Mouse (Mus musculus) liver, embryonic 14.5 days (tissue): Measurements from ENCODE around the gene H2-M3. TPM values are rescaled to one million over a fixed set of nuclear protein-coding genes. Genes with fewer than 3 reads are reported as not detected.
"Not testable (repeated sequence)": the region's sequence is repeated elsewhere in the genome, so short reads cannot be mapped to it uniquely, and the experiment has no call there.

Source experiments
- ATAC-seq: fragments of 200-750 bp; cut with Nextera tagmentation; 2 replicates; pipeline ENCODE4 v1.8.0; 2017; ENCODE audit warnings: moderate number of reproducible peaks, mild to moderate bottlenecking, moderate library complexity; ENCODE audit not compliant: insufficient read depth
- DNase-seq, 3 experiments: peaks; one replicate each; pipeline ENCODE4 v3.0.0-alpha.2; 2012 to 2013; ENCODE audit warnings: low read depth in 3 of 3, low spot score in 3 of 3
- H3K27ac ChIP-seq: fragments of 300-500 bp; sonication (generic); 2 replicates; pipeline ENCODE4 v1.5.1; 2014; ENCODE audit warnings: moderate library complexity, mild to moderate bottlenecking, control low read depth, inconsistent platforms
- H3K27me3 ChIP-seq: fragments of 300-500 bp; sonication (generic); 2 replicates; pipeline ENCODE4 v1.6.1; 2014; ENCODE audit warnings: mild to moderate bottlenecking, low read length, moderate library complexity; ENCODE audit not compliant: control insufficient read depth, insufficient read depth
- H3K36me3 ChIP-seq: fragments of 300-500 bp; sonication (generic); replicated peaks from 2 replicates; pipeline ENCODE4 v1.6.1; 2014; ENCODE audit warnings: low read depth; ENCODE audit not compliant: control insufficient read depth, insufficient read depth
- H3K4me1 ChIP-seq, 2 experiments: fragments of 200-500 bp in 1 of 2; fragments of 300-500 bp in 1 of 2; sonication (generic) in 1 of 2; replicated peaks; 2 replicates each; pipeline ENCODE4 v1.6.1; 2012 to 2014; ENCODE audit warnings: antibody characterized with exemption in 1 of 2, inconsistent platforms in 1 of 2, low read length in 1 of 2; ENCODE audit not compliant: control insufficient read depth in 2 of 2, insufficient read depth in 2 of 2
- H3K4me2 ChIP-seq: fragments of 300-500 bp; sonication (generic); 2 replicates; pipeline ENCODE4 v1.6.1; 2014; ENCODE audit warnings: low read depth, mild to moderate bottlenecking, control low read depth, moderate library complexity
- H3K4me3 ChIP-seq, 2 experiments: fragments of 200-500 bp in 1 of 2; fragments of 300-500 bp in 1 of 2; sonication (generic) in 1 of 2; 2 replicates each; pipeline ENCODE4 v1.5.1; 2012 to 2014; ENCODE audit warnings: low read depth in 2 of 2, low read length in 2 of 2, mild to moderate bottlenecking in 2 of 2, control low read depth in 1 of 2, inconsistent platforms in 1 of 2, moderate library complexity in 1 of 2; ENCODE audit not compliant: insufficient read depth in 1 of 2
- H3K9ac ChIP-seq: fragments of 300-500 bp; sonication (generic); replicated peaks from 2 replicates; pipeline ENCODE4 v1.6.1; 2014; ENCODE audit warnings: mild to moderate bottlenecking, control low read depth, moderate library complexity
- H3K9me3 ChIP-seq: fragments of 300-500 bp; sonication (generic); 2 replicates; pipeline ENCODE4 v1.6.1; 2016; ENCODE audit warnings: low read length, mixed read lengths; ENCODE audit not compliant: control insufficient read depth
- CTCF ChIP-seq: IDR thresholded peaks from 2 replicates; pipeline ENCODE4 v1.5.1; 2016; ENCODE audit warnings: antibody characterized with exemption, low read depth, control low read depth
- EP300 ChIP-seq: IDR thresholded peaks from 2 replicates; pipeline ENCODE4 v1.6.1; 2016; ENCODE audit warnings: antibody characterized with exemption, low read depth
- WGBS: fragments of 180-500 bp; shearing (Covaris S2); extraction: QIAGEN DNeasy Blood & Tissue Kit; methylation state at CpG from one replicate; pipeline ENCODE4 v1.1.7; 2014; ENCODE audit not compliant: insufficient replicate concordance; 5-methylcytosine and 5-hydroxymethylcytosine counted together
- polyA plus RNA-seq, 2 experiments: library from polyadenylated mRNA; depleted of rRNA in 1 of 2; stranded (reverse) in 1 of 2; unstranded in 1 of 2; fragments of >200 nt; fragmentation: Nextera tagmentation in 1 of 2; extraction: Ambion mirVana in 1 of 2; gene quantifications; 2 replicates each; pipeline versions ENCODE4 v1.2.1 to v1.2.3; 2012 to 2014

Gene H2-M3
- polyA plus RNA-seq (2012; rRNA removed), result 0.67 and 0.76 TPM in 2 replicates
- polyA plus RNA-seq (2014; fragmentation: Nextera tagmentation; extraction: Ambion mirVana), result 1.3 and 1.5 TPM in 2 replicates

- Histone ChIP-seq H3K27me3 (no peaks in the 10 kb centered on the region), H3K4me3 (peak within 1 kb of the TSS; percentile 60 to 91), H3K4me1 (no peaks in the 10 kb centered on the region; a peak in 1 of 4 replicates), H3K9me3 (no peaks in the 10 kb centered on the region), H3K9ac (no peak within 1 kb of the TSS; the same call in 1 of the 2 replicates), H3K4me2 (peak within 1 kb of the TSS; percentile 68), H3K27ac (no peak within 1 kb of the TSS), H3K36me3 (no peaks in the 10 kb centered on the region)
- ATAC-seq, result peak; percentile 82
- DNase-seq, result peak; percentile 54 to 63 (median 58)
- WGBS, result under 1% methylated on average over 26 of the region's 26 CpGs
- TF ChIP-seq EP300 (no peak), CTCF (no peak)
Observed at GRCm38 (mm10) chr17:37270058-37270701, at the start of gene H2-M3. H2-M3 (plus strand) TSS chr17:37270220.

GRCm38 (mm10) chr17:37221879-37222278 lies 48.1 kb upstream of the H2-M3 start:
- 11% methylated on average over 1 of the region's 1 CpGs for WGBS
- no peak overlapping the region for H3K4me2 ChIP-seq
- H3K36me3 ChIP-seq, result no peaks in the 10 kb centered on the region
- DNase-seq (no peak), ATAC-seq (no peak)
- no peaks in the 10 kb centered on the region for H3K9me3 ChIP-seq
- TF ChIP-seq EP300 (no peak), CTCF (no peak)
- H3K27ac ChIP-seq, result no peak overlapping the region
- no peak overlapping the region for H3K4me3 ChIP-seq
- H3K4me1 ChIP-seq, result no peaks in the 10 kb centered on the region
- H3K27me3 ChIP-seq, result no peaks in the 10 kb centered on the region
- no peak overlapping the region for H3K9ac ChIP-seq

- H3K27me3 ChIP-seq, H3K27ac ChIP-seq, DNase-seq, H3K36me3 ChIP-seq, H3K4me3 ChIP-seq, ATAC-seq, H3K4me1 ChIP-seq, H3K9ac ChIP-seq, H3K9me3 ChIP-seq, H3K4me2 ChIP-seq: not testable (repeated sequence)
- WGBS, result 70% methylated on average over 2 of the region's 2 CpGs
Observed at GRCm38 (mm10) chr17:37237230-37237629, 32.8 kb upstream of the H2-M3 start, which contains the start of gene Olfr97. Olfr97 (minus strand) TSS chr17:37237330.

GRCm38 (mm10) chr17:37242198-37242597 lies 27.8 kb upstream of the H2-M3 start:
- Histone ChIP-seq H3K36me3 (no peaks in the 10 kb centered on the region), H3K4me1 (no peaks in the 10 kb centered on the region), H3K27me3 (no peaks in the 10 kb centered on the region), H3K4me2 (no peak overlapping the region), H3K9ac (no peak overlapping the region), H3K4me3 (no peak overlapping the region), H3K27ac (no peak overlapping the region), H3K9me3 (no peaks in the 10 kb centered on the region)
- WGBS, result 27% methylated on average over 3 of the region's 3 CpGs
- no peak for ATAC-seq
- DNase-seq, result no peak
- TF ChIP-seq CTCF (no peak), EP300 (no peak)

- no peaks in the 10 kb centered on the region for H3K36me3 ChIP-seq
- H3K4me1 ChIP-seq, result no peaks in the 10 kb centered on the region
- no peak for TF ChIP-seq EP300
- no peak for TF ChIP-seq CTCF
- no peaks in the 10 kb centered on the region for H3K27me3 ChIP-seq
- H3K9me3 ChIP-seq, result no peaks in the 10 kb centered on the region
- no peak overlapping the region for H3K4me3 ChIP-seq
- no peak overlapping the region for H3K4me2 ChIP-seq
- DNase-seq, result no peak
- no peak overlapping the region for H3K27ac ChIP-seq
- H3K9ac ChIP-seq, result no peak overlapping the region
- ATAC-seq, result no peak
- 18% methylated on average over 5 of the region's 5 CpGs for WGBS
Observed at GRCm38 (mm10) chr17:37246715-37247114, 23.3 kb upstream of the H2-M3 start.
